Mouse (Mus musculus) adrenal gland (tissue): ENCODE data around the gene Mybpc3.

Experiments used
- intact Hi-C: fragments of 180-260 bp; cut with DNase I; formaldehyde crosslinking; loops from one replicate; pipeline ENCODE4 v1.15.1; 2025
- long read RNA-seq, 2 experiments: library from polyadenylated mRNA; unstranded; transcript quantifications; one replicate each; pipeline ENCODE4 v2.0.0; 2020; ENCODE audit warnings: borderline replicate concordance in 1 of 2; ENCODE audit not compliant: insufficient replicate concordance in 1 of 2

Gene Mybpc3
- long read RNA-seq, experiment 1, result 0 reads
- long read RNA-seq, experiment 2, result 0 reads

DNA sequence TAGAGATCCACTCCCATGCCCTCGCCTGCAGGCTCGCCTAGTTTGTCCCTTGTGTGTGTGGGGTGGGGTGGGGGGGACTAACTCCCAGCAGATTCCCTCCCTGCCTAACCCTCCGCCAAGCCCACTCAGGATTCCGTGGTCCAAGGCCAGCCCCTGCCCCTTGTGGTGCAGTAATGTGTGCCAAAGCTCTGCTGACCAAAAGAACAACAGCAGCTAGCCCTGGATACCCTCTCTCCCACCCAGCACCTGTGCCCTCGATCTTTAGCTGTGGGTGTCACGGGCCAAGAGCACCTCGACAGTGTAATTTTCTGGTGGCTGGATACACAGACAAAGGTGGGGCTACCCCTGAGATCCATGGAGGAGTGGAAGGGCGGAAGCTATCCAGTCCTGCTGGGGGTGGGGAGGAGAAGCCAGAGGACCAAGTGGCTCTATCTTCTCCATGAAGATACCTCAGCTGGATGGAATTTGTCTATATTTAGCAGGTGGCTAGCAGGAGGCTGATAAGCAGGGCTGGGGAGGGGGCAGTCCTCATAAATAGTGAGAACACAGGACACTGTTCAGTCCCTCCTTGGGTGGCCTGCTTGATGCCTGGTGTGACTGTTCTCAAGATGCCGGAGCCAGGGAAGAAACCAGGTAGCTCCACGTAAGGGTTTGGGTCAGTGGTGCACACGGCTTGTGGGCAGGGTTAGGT is at the start of gene Mybpc3:
Gene Mybpc3 (plus strand): TSS at position 560 of the 691 bp plus-strand sequence.
- intact Hi-C loops, result loop anchor here (5.0 kb wide), 4 partner anchors 35 to 365 kb away; no protein-coding TSS in a partner anchor

DNA sequence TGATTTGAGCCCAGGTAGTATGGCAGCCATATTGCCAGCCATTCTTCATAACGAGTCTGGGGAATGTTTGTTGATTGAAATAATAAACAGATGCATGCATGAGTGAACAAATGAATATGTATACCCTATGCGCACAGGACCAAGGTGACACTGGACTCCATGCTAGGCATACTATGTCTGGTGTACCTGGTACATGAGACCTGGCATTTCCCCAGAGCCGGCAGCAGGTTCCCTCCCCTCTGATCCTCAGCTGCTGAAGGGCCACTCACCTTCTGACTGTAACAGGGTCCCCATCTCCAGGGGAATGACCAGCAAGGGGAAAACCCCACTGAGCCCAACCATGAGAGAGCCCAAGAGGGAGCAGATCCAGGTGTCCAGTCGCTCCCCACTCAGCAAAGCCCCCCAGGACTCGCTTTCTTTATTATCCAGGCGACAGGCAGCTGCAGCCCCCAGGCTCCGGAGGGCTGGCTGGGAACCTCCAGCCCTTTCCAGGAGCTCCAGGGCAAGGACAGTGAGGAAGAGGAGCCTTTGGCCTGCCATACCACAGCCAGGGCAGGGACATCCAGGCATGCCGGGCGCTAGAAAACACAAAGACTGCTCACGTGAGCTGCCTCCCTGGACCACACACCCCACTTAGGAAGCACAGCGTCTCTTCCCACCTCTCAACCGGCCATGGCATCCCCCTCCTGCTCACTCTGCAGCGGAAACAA is 49.6 kb upstream of the Mybpc3 start:
- intact Hi-C loops, result loop anchor here (10.0 kb wide), 1 partner anchor 124 kb away; the partner anchor contains the start of gene Celf1

DNA sequence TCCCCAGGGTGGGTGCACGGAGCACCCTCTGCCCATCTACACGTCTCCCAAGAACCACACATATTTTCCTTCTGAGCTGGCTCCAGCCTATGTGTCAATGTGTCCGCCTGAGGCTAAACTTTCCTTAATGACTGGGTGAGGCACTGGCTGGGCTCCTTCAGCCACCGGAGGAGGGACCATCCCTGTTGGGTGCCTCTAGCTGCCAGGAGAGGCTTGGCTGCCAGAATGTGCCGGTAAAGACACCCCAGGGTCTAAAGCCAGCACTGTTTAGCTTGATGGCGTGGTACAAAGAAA is 49.1 kb upstream of the Mybpc3 start:
- intact Hi-C loops, result loop anchor here (10.0 kb wide), 1 partner anchor 124 kb away; the partner anchor contains the start of gene Celf1

DNA sequence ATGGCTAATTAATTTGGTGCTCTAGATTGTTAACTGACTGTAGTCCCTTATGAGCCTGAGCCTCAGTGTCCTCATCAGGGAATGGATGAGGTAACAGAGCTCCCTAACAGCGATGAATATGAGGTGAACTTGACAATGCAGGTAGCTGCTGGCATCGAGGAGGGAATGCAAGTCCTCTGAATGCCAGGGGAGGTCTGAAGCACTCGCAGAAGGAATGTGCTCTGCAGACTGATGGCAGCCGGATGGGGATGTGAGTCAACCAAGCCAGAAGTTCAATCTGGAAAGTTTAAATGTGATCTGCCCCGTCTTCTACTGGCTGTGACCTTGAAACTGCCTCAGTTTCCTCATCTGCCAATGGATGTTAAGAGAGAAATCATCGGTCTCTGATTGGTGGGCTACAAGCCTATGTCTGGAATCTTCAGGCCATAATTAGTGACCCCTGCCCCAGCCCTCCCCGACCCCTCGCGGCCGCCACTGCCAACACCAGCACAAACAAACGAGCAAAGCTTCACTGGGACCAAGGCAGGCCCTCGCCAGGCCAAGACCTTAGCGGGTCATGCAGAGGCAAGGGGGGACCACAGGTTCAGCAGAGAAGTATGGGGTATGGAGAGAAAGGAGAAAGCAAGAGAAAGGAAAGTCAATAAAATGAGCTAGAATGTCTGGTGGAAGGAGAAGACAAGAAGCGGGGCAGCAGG is 48.5 kb upstream of the Mybpc3 start:
- intact Hi-C loops, result loop anchor here (10.0 kb wide), 1 partner anchor 125 kb away; the partner anchor contains the start of gene Celf1

DNA sequence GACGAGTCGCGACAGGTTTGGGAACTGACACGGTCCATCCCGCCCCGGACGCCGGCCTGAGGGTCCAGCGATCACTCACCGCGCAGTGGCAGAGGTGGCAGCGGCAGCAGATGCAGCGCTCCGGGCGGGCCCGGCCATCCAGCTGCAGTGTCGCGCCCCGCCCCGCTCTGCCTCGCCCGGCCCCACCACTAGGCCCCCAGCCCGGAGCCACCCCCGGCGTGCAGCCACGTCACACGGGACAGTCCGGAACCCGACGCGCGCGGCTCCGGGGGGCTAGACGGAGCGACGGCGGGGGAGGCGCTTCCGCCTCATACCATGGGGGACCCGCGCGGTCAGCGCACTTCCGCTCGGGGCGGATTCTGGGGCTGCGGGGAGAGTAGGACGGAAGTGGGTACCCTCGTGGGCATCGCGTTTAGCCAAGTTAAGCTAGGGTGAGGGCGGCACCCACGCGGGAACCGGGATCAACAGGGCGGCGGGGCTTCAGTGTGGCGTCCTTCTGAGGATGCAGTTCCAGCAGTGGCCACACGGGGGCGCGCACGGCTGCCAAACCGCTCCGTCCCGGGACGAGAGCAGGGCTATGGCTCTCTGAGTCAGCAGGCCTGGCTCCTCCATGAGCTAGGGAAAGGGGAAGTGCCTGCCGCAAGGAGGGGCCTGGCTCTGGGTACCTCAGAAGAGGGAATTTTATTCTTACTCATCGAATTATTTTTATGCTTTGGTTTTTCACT is 47.7 kb upstream of the Mybpc3 start, which contains the start of gene Slc39a13:
Gene Slc39a13 (minus strand): TSS at position 342 of the 725 bp plus-strand sequence.
- intact Hi-C loops, result loop anchor here (1.0 kb wide), 1 partner anchor 31 kb away; no protein-coding TSS in a partner anchor

DNA sequence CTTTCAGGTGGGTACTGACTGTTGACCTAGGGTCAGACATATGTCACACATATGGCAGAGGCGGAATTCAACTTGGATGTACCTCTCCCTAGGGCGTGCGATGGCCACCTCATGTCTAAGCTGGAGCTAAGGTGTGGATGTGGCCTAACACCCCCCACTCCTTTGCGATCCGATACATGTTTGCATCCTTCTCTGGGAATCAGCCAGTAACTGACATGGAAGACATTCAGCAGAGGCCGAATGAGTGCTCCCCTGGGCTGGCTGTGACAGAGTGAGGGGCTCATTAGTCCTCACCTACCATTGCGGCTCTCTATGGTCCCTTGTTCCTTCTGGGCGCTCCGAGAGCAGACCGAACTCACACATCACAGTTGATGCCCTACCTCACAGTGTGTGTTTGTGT is 46.9 kb upstream of the Mybpc3 start:
- intact Hi-C loops, result no loop called here

DNA sequence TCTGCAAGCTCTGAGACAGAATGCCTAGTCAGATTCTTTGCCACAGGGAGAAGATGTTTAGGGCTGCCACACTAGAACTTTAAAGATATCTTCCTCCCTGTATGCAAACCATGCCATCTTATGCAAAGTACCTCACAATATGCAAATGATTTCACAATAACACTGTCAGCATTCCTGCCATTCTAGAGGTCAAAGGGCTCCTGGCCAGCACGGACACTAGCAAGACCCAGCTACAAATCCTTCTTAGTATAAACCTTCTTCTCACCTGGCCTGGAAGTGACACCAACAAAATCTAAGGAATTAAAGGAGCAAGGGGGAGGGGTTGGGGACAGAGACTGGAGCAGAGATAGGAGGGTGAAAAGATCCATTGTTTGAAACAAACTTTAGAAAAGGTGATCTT is 45.9 kb upstream of the Mybpc3 start:
- intact Hi-C loops, result no loop called here

DNA sequence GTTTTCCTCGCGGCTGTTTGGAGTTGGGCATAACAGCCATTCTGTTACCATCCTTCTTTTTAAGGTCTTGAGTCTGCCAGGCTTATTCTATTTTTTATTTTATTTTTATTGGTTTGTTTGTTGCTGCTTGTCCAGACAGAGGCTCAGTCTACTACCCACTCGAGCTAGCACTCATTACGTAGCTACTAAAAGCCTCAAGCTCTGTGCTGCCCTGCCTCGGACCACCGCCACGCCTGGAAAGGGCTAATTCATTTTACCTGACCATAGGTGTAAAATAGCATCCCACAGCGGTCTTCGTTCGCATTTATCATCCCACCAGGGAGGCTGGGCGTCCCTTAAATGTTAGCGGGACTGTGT is 40.0 kb upstream of the Mybpc3 start:
- intact Hi-C loops, result no loop called here

DNA sequence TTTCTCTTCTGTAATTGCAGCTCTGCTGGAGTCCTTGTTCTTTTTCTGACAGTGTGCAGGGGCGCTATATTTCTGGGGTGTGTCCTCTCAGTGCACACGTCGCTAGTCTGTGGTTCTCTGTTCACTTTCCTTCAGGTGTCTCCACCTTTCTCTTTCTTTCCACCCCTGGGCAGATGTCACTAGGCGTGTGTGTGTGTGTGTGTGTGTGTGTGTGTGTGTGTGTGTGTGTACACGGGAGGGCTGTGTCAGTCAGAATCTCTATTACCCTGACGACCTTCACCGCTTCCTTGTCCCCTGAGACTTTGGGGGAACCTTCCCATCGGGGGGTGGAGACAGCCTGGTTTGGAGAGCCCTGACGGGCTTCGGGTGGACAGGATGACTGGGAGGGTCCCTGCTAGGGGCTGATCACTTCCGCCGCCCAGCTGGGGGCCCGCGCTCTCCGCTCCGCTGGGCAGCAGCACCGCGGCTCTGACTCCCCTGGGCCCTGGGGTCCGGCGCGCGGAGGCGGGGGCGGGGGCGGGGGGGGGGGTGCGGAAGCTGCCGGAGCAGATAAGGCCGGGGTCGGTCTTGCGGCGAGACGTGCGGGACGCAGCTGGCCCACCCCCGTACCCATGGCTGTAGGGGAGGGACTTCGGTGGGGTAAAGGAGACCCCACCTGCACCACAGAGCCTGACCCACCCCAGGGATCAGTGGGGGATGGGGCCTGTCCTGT is 39.5 kb upstream of the Mybpc3 start:
- intact Hi-C loops, result no loop called here

DNA sequence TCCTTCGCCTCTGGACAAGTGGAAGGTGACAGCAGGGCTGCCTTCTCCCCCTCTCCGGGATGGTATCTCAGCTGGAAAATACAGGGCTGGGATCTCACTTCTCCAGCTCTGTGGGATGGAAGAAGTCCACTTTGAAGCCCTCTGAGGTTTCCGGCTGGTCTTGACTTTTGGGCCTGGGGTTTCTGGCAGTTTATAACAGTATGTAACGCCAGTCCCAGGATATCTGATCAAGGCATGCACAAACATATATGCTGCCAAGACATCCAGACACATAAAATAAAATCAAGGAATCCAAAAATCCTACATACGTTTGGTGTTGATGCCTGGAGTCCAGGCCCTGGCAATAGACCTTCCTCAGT is 38.9 kb upstream of the Mybpc3 start:
- intact Hi-C loops, result no loop called here

DNA sequence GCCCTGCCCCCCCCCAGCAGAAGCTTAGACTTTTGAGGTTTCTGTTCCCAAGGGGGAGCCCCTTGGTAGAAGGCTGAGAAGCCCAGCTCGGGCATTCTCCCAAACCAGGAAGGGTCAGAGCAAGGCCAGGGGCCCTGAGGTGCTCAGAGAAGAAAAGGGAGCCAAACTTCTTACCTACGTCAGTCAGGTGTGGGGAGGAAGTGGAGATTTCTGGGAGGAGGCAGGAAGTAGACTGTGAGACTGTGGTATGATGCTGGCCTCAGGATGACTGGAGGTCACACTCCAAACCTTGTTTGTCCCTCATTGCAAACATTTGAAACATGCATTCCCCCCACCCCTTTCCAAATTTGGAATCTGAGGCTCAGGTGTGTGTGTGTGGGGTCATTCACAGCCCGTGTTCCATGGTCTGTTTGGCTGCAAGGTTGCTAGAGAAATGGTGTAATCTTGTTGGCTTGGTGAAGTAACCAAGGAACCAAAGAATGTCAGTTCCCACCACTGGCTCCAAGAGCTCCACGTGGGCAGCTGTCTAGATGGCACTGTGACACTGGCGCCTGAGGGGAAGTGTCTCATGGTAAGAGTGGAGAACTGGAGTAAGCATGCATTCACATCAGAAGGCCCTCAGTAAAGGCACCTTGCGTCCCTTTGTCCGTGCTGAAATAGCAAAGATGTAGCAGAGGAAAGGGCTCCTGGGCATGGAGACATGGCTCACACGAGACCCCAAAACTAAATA is 37.0 kb upstream of the Mybpc3 start:
- intact Hi-C loops, result no loop called here

DNA sequence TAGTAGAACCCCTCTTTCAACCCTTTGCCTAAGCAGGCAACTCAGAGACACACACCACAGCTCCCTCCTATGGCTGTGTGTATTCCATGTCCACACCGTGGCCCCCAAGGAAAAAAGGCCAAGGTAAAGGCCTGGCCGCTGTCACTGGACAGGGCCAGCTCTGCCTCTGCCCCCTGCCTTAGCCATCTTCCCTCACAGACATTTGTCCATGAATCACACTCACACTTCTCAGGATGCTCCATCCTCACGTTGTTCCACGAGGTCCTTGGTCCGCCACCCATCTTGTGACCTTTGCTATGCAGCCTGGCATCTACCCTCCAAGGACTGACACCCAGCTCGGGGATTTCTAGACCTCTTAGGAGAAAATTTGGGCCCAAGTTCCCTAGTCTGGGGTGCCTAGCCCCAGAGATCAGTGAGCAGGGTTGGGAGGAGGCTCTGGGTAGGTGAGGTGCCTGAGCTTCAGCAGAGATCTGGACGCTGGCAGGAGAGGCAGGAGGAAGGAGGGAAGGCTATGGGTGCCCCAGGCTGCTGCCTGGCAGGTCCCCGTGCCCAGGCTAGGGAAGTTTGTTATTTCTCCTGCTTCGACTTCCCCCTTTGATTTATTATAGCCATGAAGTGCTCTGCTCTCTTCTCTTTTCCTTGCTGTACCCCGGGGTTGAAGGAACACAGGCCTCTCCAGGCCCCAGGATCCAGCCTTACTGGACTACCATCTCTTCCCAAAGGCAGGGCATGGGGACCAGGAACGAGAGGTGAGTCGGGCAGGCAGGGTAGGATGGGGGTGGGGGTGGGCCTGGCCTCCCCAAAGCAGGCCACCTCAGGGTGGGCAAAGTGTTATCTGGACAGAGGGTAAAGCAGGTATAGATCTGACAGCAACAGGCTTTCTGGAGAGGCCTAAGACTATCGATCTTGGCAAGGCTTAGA is 35.9 kb upstream of the Mybpc3 start, which contains the start of gene Spi1:
Gene Spi1 (plus strand): TSS at position 616 of the 921 bp plus-strand sequence.
- intact Hi-C loops, result no loop called here

DNA sequence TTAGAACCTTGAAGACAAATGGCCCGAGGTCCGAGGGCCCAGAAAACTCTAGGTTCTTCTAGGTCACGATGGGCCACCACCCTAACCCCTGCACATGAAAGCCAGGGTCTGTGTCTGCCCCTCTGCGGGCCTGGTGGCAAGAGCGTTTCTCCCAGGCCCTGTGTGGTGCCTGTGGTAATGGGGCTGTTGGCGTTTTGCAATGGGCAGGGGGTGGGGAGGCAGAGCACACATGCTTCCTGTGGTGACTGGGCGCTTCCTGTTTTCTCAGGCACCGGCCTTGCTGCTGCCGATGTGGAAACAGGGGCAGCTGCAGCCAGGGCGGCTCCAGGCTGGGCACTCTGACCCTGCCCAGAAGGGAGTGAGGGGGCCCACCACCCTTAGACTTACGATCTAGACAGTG is 35.1 kb upstream of the Mybpc3 start:
- intact Hi-C loops, result no loop called here

DNA sequence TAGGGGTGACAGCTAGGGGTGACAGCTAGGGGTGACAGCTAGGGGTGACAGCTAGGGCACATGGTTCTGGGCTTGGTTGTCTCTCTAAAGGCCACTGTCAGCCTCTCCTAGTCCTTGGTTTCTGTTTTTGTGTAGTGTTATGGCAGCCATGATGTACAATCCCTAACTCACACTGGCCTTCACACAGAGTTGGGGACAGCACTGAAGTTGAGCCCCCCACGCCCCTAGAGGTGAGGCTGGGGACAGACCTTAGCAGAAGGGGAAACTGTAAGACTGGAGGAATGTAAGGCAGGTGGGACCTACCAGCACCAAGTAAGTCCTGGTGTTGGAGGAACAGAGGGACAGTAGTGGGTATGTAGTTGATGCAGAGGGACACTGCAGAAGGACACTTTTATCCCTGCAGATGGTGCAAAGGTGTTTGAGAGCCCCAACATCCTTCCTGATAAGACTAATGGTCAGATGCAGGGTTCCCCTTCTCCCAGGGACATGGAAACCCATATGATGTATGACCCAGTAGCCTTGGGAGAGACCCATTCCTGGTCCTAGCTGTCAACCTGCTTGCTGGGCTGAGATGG is 34.5 kb upstream of the Mybpc3 start:
- intact Hi-C loops, result no loop called here

DNA sequence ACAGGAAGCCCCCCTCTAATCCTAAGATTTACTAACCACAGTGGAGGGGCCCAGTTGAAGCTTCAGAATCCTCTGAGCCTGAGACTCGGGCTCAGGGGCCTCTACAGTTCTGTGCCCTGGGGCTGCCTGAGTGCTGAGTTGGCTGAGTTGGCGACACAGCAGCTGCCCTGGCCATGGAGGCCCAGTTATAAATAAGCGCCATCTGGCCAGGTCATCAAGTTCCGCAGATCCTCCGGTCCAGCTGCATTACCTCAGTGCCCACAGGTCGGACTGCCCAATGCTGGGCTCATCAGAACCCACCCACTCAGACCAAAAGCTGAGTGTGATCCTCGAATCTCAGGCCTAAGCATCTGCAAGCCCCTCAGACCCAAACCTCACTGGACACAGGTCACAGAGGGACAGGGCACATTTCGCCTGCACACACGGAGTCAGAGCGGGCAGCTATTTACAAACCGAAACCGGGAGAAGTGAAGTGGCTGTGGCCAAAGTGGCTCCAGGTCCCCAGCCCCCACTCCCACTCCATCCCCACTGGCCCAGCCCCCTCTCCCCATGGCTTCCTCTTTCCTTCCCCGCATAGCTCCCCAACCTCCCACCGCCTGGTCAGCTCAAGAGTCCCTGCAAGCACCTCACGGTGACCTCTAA is 33.6 kb upstream of the Mybpc3 start:
- intact Hi-C loops, result no loop called here

DNA sequence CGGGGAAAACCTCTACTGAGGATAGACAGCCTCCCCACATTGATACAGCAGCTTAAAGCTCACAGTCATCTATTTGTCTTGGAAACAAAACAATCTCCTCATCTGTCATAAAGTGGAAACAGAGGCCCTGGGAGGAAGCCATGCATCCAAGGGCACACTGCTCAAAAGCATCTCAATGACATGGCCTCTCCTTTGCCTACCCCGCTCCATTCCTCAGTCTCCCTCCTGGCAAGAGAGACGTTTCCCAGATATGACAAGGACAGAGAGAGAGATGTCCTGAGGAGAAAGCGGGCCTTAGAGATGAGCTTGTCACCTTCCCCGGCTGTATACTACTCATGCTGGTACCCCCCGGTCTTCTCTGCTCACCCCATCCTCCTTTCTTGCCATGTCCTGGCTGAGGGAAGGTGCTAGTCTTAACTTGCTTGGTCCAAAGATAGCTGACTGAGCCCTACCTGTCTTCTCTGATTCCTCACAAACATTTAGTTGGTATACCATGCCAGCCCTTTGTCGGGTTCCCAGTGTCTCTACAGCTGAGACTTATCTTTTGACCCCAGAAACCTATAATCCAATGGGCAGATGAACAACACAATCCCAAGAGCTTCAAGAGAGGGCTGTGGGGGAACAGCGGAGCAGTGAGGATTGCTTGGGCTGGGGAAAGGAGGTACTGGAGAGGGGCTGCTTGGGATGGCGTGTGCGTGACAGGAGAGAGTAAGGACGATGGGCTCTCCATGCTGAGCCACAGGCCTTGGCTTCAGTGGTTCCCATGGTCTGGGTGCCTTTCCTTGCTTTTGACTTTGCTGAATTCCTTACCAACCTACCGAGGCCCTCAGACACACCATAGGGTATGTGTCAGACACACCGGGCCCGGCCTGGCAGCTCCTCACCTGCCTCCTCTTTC is 32.2 kb upstream of the Mybpc3 start:
- intact Hi-C loops, result no loop called here
